ENCODE assay signal across 8 mouse cellular contexts in genomic region chr15:91046506-91046905, GRCm38 (mm10). TPM values are rescaled to one million over a fixed set of nuclear protein-coding genes. Genes with fewer than 3 reads are reported as not detected.
DNase-seq lines count a peak whose midpoint lies in the region; ATAC-seq and TF ChIP-seq lines count a peak whose summit lies in the region.

No protein-coding gene starts in this region.

- no peak for TF ChIP-seq CTCF in liver, postnatal 0 days (IDR thresholded peaks at IDR 0.05; ENCODE audit: low read depth)

- ATAC-seq in kidney, embryonic 14.5 days (ENCODE audit: low FRiP score, low TSS enrichment), result no peak
- ATAC-seq in hindbrain, embryonic 13.5 days (ENCODE audit: low FRiP score), result no peak
- ATAC-seq in liver, postnatal 0 days, result no peak
- no peak for ATAC-seq in neural tube, embryonic 15.5 days (ENCODE audit: low FRiP score)

- no peak overlapping the region for H3K27ac ChIP-seq in kidney, embryonic 14.5 days (ENCODE audit: low read depth, low read length)
- no peak overlapping the region for H3K27ac ChIP-seq in hindbrain, embryonic 13.5 days
- no peak overlapping the region for H3K27ac ChIP-seq in liver, postnatal 0 days (ENCODE audit: low read depth)
- no peak overlapping the region for H3K27ac ChIP-seq in neural tube, embryonic 15.5 days (replicated peaks)

- H3K4me2 ChIP-seq in kidney, embryonic 14.5 days (replicated peaks; ENCODE audit: low read depth, low read length), result no peak overlapping the region
- peak overlapping the region; percentile 66 for H3K4me2 ChIP-seq in hindbrain, embryonic 13.5 days
- H3K4me2 ChIP-seq in liver, postnatal 0 days (ENCODE audit: low read depth, low read length), result no peak overlapping the region
- peak overlapping the region; percentile 15 for H3K4me2 ChIP-seq in neural tube, embryonic 15.5 days

- peaks cover 6% of the 10 kb centered on the region; the same call in 1 of the 2 replicates for H3K4me1 ChIP-seq in kidney, embryonic 14.5 days (ENCODE audit: control insufficient read depth, insufficient read depth, low read length)
- H3K4me1 ChIP-seq in hindbrain, embryonic 13.5 days (replicated peaks), result peaks cover 30% of the 10 kb centered on the region
- H3K4me1 ChIP-seq in liver, postnatal 0 days (ENCODE audit: insufficient read depth), result peaks cover 3% of the 10 kb centered on the region
- H3K4me1 ChIP-seq in neural tube, embryonic 15.5 days, result peaks cover 32% of the 10 kb centered on the region

- H3K36me3 ChIP-seq in kidney, embryonic 14.5 days (ENCODE audit: control insufficient read depth, insufficient read depth, low read length), result no peaks in the 10 kb centered on the region
- H3K36me3 ChIP-seq in hindbrain, embryonic 13.5 days, result no peaks in the 10 kb centered on the region
- no peaks in the 10 kb centered on the region for H3K36me3 ChIP-seq in liver, postnatal 0 days (replicated peaks; ENCODE audit: insufficient read depth, low read length)
- H3K36me3 ChIP-seq in neural tube, embryonic 15.5 days, result no peaks in the 10 kb centered on the region

- H3K4me3 ChIP-seq in kidney, embryonic 14.5 days (ENCODE audit: low read length), result no peak overlapping the region
- no peak overlapping the region; the same call in 1 of the 2 replicates for H3K4me3 ChIP-seq in hindbrain, embryonic 13.5 days
- no peak overlapping the region for H3K4me3 ChIP-seq in liver, postnatal 0 days (ENCODE audit: low read depth, low read length)
- no peak overlapping the region for H3K4me3 ChIP-seq in neural tube, embryonic 15.5 days (replicated peaks)

- WGBS in kidney, embryonic 14.5 days, result 66% methylated on average over 8 of the region's 8 CpGs
- WGBS in hindbrain, embryonic 13.5 days, result 63% methylated on average over 8 of the region's 8 CpGs
- WGBS in liver, postnatal 0 days (ENCODE audit: insufficient replicate concordance), result 64% methylated on average over 8 of the region's 8 CpGs
- WGBS in neural tube, embryonic 15.5 days, result 69% methylated on average over 8 of the region's 8 CpGs

- no peak overlapping the region for H3K9ac ChIP-seq in kidney, embryonic 14.5 days (ENCODE audit: low read depth, low read length)
- no peak overlapping the region for H3K9ac ChIP-seq in hindbrain, embryonic 13.5 days
- no peak overlapping the region for H3K9ac ChIP-seq in liver, postnatal 0 days (replicated peaks)
- no peak overlapping the region for H3K9ac ChIP-seq in neural tube, embryonic 15.5 days (replicated peaks)

- no peaks in the 10 kb centered on the region for H3K9me3 ChIP-seq in kidney, embryonic 14.5 days (ENCODE audit: control insufficient read depth, low read length)
- H3K9me3 ChIP-seq in hindbrain, embryonic 13.5 days, result no peaks in the 10 kb centered on the region
- no peaks in the 10 kb centered on the region for H3K9me3 ChIP-seq in liver, postnatal 0 days (ENCODE audit: low read length)
- no peaks in the 10 kb centered on the region for H3K9me3 ChIP-seq in neural tube, embryonic 15.5 days (replicated peaks)

- H3K27me3 ChIP-seq in kidney, embryonic 14.5 days (ENCODE audit: control insufficient read depth, insufficient read depth, low read length), result peaks cover 2% of the 10 kb centered on the region; the same call in 1 of the 2 replicates
- H3K27me3 ChIP-seq in hindbrain, embryonic 13.5 days, result no peaks in the 10 kb centered on the region
- peaks cover 5% of the 10 kb centered on the region; the same call in 1 of the 2 replicates for H3K27me3 ChIP-seq in liver, postnatal 0 days (ENCODE audit: insufficient read depth, low read length)
- H3K27me3 ChIP-seq in neural tube, embryonic 15.5 days (replicated peaks), result no peaks in the 10 kb centered on the region

- DNase-seq in kidney, adult 18-20 months, result peak; percentile 48
- peak; percentile 45 for DNase-seq in liver, postnatal 0 days
- no peak for DNase-seq in urinary bladder, adult 2 months (ENCODE audit: low spot score)
- no peak for DNase-seq in right cerebral cortex, postnatal 25 days
- no peak for DNase-seq in ovary, postnatal 36 days (ENCODE audit: low spot score)

- TF ChIP-seq EP300 in liver, postnatal 0 days (IDR thresholded peaks at IDR 0.05; ENCODE audit: low read depth), result no peak

RNA-seq across cellular contexts. Expression of gene Kif21a, which starts 3.2 kb away (rescaled TPM):
- polyA plus RNA-seq in kidney, embryonic 14.5 days (2014; fragmentation: Nextera tagmentation; extraction: Ambion mirVana), result 5.3 and 8.1 TPM in 2 replicates
- polyA plus RNA-seq in hindbrain, embryonic 13.5 days (2015; fragmentation: Nextera tagmentation; extraction: Ambion mirVana), result 48.9 and 51.6 TPM in 2 replicates
- 5.2 TPM in 2 replicates for polyA plus RNA-seq in liver, postnatal 0 days (2015; fragmentation: Nextera tagmentation; extraction: Ambion mirVana)
- polyA plus RNA-seq in neural tube, embryonic 15.5 days (2015; fragmentation: Nextera tagmentation; extraction: Ambion mirVana), result 34.8 and 40.1 TPM in 2 replicates
- 7.5 and 8.7 TPM in 2 replicates for polyA plus RNA-seq in urinary bladder, adult 2 months (2012; rRNA removed)

Comparison
In these comparisons a context has a peak if more than half of its experiments do, and no peak if none do; other contexts are left out.
1. DNase-seq: peak in kidney, adult 18-20 months (single experiment) and liver, postnatal 0 days (single experiment); none in urinary bladder, adult 2 months (single experiment), right cerebral cortex, postnatal 25 days (single experiment) and ovary, postnatal 36 days (single experiment).
2. H3K4me2 ChIP-seq: peak in hindbrain, embryonic 13.5 days (single experiment) and neural tube, embryonic 15.5 days (single experiment); none in kidney, embryonic 14.5 days (single experiment) and liver, postnatal 0 days (single experiment).